30 mouse cellular contexts compared by ENCODE assay signal in the genomic region with DNA sequence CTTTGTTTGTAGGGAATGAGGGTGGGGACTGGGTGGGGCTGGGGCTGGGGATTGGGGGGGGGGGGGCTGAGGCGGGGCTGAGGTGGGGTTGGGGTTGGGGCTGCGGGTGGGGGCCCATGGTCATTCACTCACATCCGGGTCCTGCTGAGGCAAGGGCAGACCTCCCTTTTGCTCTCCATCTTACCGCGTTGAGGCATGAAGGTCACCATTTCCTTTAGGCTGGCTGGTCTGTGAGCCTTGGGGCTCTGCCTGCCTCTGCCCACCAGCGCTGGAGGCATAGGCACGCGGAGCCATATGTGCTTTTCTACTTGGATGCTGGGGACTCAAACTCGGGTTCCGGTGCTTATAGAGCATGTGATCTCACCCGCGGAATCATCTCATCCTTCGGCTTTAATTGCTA. TPM values are rescaled to one million over a fixed set of nuclear protein-coding genes. Genes with fewer than 3 reads are reported as not detected.
"Had no signal": no experiment of that assay in that cellular context is flagged by ENCODE, and none has a peak within 500 bp of the region (broad histone marks: within the 10 kb centered on the region; RNA-seq: fewer than 3 reads in every experiment).

No protein-coding gene starts in this region.

- H3K4me1 ChIP-seq: heart, embryonic 10.5 days; heart, embryonic 12.5 days; hindbrain, embryonic 10.5 days; hindbrain, embryonic 12.5 days; intestine, embryonic 15.5 days; limb, embryonic 10.5 days; limb, embryonic 12.5 days; liver, embryonic 13.5 days; liver, embryonic 15.5 days had no signal

- H3K9me3 ChIP-seq: heart, embryonic 10.5 days; heart, embryonic 12.5 days; hindbrain, embryonic 10.5 days; hindbrain, embryonic 12.5 days; intestine, embryonic 15.5 days; limb, embryonic 10.5 days; limb, embryonic 12.5 days; liver, embryonic 13.5 days; liver, embryonic 15.5 days had no signal

- DNase-seq: gastrocnemius, adult 2 months; gastrocnemius, postnatal 10 days; gastrocnemius, postnatal 25 days; heart, adult 18-20 months; heart, postnatal 14 days; heart, postnatal 36 days; kidney, adult 18-20 months; kidney, adult 8-10 months; kidney, postnatal 10 days; kidney, postnatal 25 days; kidney, postnatal 4 days; liver; liver, embryonic 13.5 days; liver, postnatal 0 days had no signal

- H3K27me3 ChIP-seq: heart, embryonic 12.5 days; hindbrain, embryonic 12.5 days; intestine, embryonic 15.5 days; limb, embryonic 12.5 days; liver, embryonic 13.5 days; liver, embryonic 15.5 days had no signal

- H3K36me3 ChIP-seq: heart, embryonic 10.5 days; heart, embryonic 12.5 days; hindbrain, embryonic 10.5 days; hindbrain, embryonic 12.5 days; intestine, embryonic 15.5 days; limb, embryonic 10.5 days; limb, embryonic 12.5 days; liver, embryonic 13.5 days; liver, embryonic 15.5 days had no signal

- H3K4me3 ChIP-seq: gastrocnemius, adult 2 months; heart, embryonic 10.5 days; heart, embryonic 12.5 days; hindbrain, embryonic 10.5 days; hindbrain, embryonic 12.5 days; intestine, embryonic 15.5 days; layer of hippocampus, adult 2 months; left cerebral cortex, adult 2 months; limb, embryonic 10.5 days; limb, embryonic 12.5 days; liver, embryonic 13.5 days; liver, embryonic 15.5 days had no signal

RNA-seq across cellular contexts. Expression of a gene that starts 28.4 kb away (rescaled TPM):
- total RNA-seq: gastrocnemius, postnatal 25 days; granulocyte monocyte progenitor cell, adult 5-6 weeks; heart, adult 18-20 months; heart, adult 8-10 months; heart, postnatal 14 days; heart, postnatal 36 days; layer of hippocampus, adult 2 months; layer of hippocampus, postnatal 10 days; layer of hippocampus, postnatal 25 days; left cerebral cortex, adult 2 months; left cerebral cortex, postnatal 10 days; left cerebral cortex, postnatal 25 days had no signal

RNA-seq across cellular contexts. Expression of a gene that starts 41.0 kb away (rescaled TPM):
- total RNA-seq: granulocyte monocyte progenitor cell, adult 5-6 weeks; heart, adult 18-20 months; heart, postnatal 36 days; layer of hippocampus, adult 2 months; layer of hippocampus, postnatal 10 days; layer of hippocampus, postnatal 25 days; left cerebral cortex, adult 2 months; left cerebral cortex, postnatal 10 days; left cerebral cortex, postnatal 25 days had no signal
